7 mouse cellular contexts compared by ENCODE assay signal in genomic region chr15:98002113-98002990, GRCm38 (mm10). TPM values are rescaled to one million over a fixed set of nuclear protein-coding genes. Genes with fewer than 3 reads are reported as not detected.
DNase-seq lines count a peak whose midpoint lies in the region; ATAC-seq and TF ChIP-seq lines count a peak whose summit lies in the region.

No protein-coding gene starts in this region.

- DNase-seq in ES-E14 (ENCODE audit: low read depth, low spot score), result no peak
- DNase-seq in forelimb bud, embryonic 11.5 days (ENCODE audit: low read depth, low spot score), result peak; percentile 80
- DNase-seq in thymus, adult 18-20 months, result no peak
- DNase-seq in adrenal gland, adult (ENCODE audit: inconsistent age in 2 of 2, low spot score in 1 of 2), result no peak

- peak; percentile 60 for ATAC-seq in limb, embryonic 12.5 days (ENCODE audit: insufficient number of reproducible peaks, insufficient read depth, low FRiP score, low TSS enrichment, low read depth)
- no peak for ATAC-seq in stomach, embryonic 14.5 days (ENCODE audit: insufficient number of reproducible peaks, insufficient read depth, low FRiP score, low read depth)

- under 1% methylated on average over 40 of the region's 42 CpGs for WGBS in limb, embryonic 12.5 days
- whole genome bisulfite sequencing in stomach, embryonic 14.5 days, result under 1% methylated on average over 41 of the region's 42 CpGs

- H3K27ac ChIP-seq in ES-E14 (ENCODE audit: insufficient read depth, low read depth, low read length, poor library complexity, severe bottlenecking), result no peak overlapping the region
- H3K27ac ChIP-seq in limb, embryonic 12.5 days, result peak overlapping the region; percentile 97
- no peak overlapping the region for H3K27ac ChIP-seq in stomach, embryonic 14.5 days (ENCODE audit: low read length)

- H3K36me3 ChIP-seq in E14TG2a.4 (ENCODE audit: insufficient read depth, low read length) (no peaks in the 10 kb centered on the region), ES-E14 (ENCODE audit: control insufficient read depth, insufficient read depth, low read length, poor library complexity, severe bottlenecking) (no peaks in the 10 kb centered on the region)
- peaks cover 31% of the 10 kb centered on the region for H3K36me3 ChIP-seq in limb, embryonic 12.5 days
- H3K36me3 ChIP-seq in stomach, embryonic 14.5 days (ENCODE audit: control insufficient read depth, insufficient read depth, low read length), result no peaks in the 10 kb centered on the region

- H3K4me2 ChIP-seq in limb, embryonic 12.5 days, result peak overlapping the region; percentile 84
- H3K4me2 ChIP-seq in stomach, embryonic 14.5 days (replicated peaks; ENCODE audit: low read depth, low read length), result peak overlapping the region; percentile 76

- peaks cover 96% of the 10 kb centered on the region for H3K27me3 ChIP-seq in E14TG2a.4 (ENCODE audit: insufficient read depth, low read length)
- H3K27me3 ChIP-seq in limb, embryonic 12.5 days, result peaks cover 64% of the 10 kb centered on the region
- H3K27me3 ChIP-seq in stomach, embryonic 14.5 days (ENCODE audit: control insufficient read depth, insufficient read depth, low read length), result peaks cover 22% of the 10 kb centered on the region; the same call in 1 of the 2 replicates

- H3K4me3 ChIP-seq in E14TG2a.4 (replicated peaks; ENCODE audit: low read length), result peak overlapping the region; percentile 74
- peak overlapping the region; percentile 35 to 41 for H3K4me3 ChIP-seq in ES-E14 (ENCODE audit: insufficient read depth in 1 of 2, low read depth in 1 of 2, low read length in 2 of 2, poor library complexity in 1 of 2, severe bottlenecking in 1 of 2)
- peak overlapping the region; percentile 72 for H3K4me3 ChIP-seq in limb, embryonic 12.5 days (replicated peaks)
- H3K4me3 ChIP-seq in stomach, embryonic 14.5 days (ENCODE audit: low read depth, low read length), result peak overlapping the region; percentile 37

- H3K9ac ChIP-seq in ES-E14 (ENCODE audit: insufficient read depth, low read depth, low read length, poor library complexity, severe bottlenecking), result no peak overlapping the region
- peak overlapping the region; percentile 93 for H3K9ac ChIP-seq in limb, embryonic 12.5 days (replicated peaks)
- no peak overlapping the region for H3K9ac ChIP-seq in stomach, embryonic 14.5 days (replicated peaks; ENCODE audit: low read depth, low read length)

- H3K4me1 ChIP-seq in E14TG2a.4 (replicated peaks; ENCODE audit: low read depth, low read length) (peaks cover 74% of the 10 kb centered on the region), ES-E14 (ENCODE audit: control insufficient read depth in 2 of 2, insufficient read depth in 2 of 2, low read length in 2 of 2, poor library complexity in 1 of 2) (peaks cover 0 to 12% of the 10 kb centered on the region in 2 experiments; a peak in 3 of 4 replicates)
- H3K4me1 ChIP-seq in limb, embryonic 12.5 days (replicated peaks), result peaks cover 45% of the 10 kb centered on the region
- peaks cover 33% of the 10 kb centered on the region for H3K4me1 ChIP-seq in stomach, embryonic 14.5 days (ENCODE audit: control insufficient read depth, insufficient read depth, low read length)

- H3K9me3 ChIP-seq in E14TG2a.4 (ENCODE audit: low read length) (no peaks in the 10 kb centered on the region), ES-E14 (ENCODE audit: control insufficient read depth, insufficient read depth, low read depth, low read length) (no peaks in the 10 kb centered on the region)
- no peaks in the 10 kb centered on the region for H3K9me3 ChIP-seq in limb, embryonic 12.5 days
- H3K9me3 ChIP-seq in stomach, embryonic 14.5 days (ENCODE audit: control insufficient read depth, low read depth, low read length), result no peaks in the 10 kb centered on the region

- in situ Hi-C loops in ES-E14 (cut with MboI; ENCODE audit: low sequenced_read_pairs in 2 of 2, unreplicated experiment in 2 of 2), result no loop called here

- no peak for TF ChIP-seq CTCF in E14TG2a.4 (conservative IDR thresholded peaks at IDR 0.05; ENCODE audit: low read length)

TF ChIP-seq in ES-E14, 5 proteins besides CTCF, POLR2A, EP300 and RAD21:
- TF ChIP-seq CHD2 (IDR thresholded peaks at IDR 0.05; ENCODE audit: low read depth, low read length), result no peak
- no peak for TF ChIP-seq ZC3H11A (IDR thresholded peaks at IDR 0.05; ENCODE audit: borderline replicate concordance, low read depth, low read length)
- no peak for TF ChIP-seq MAFK (IDR thresholded peaks at IDR 0.05; ENCODE audit: insufficient read depth, low read depth, low read length)
- TF ChIP-seq HCFC1 (IDR thresholded peaks at IDR 0.05; ENCODE audit: borderline replicate concordance, insufficient read depth, low read length), result no peak
- no peak for TF ChIP-seq ZNF384 (IDR thresholded peaks at IDR 0.05; ENCODE audit: low read depth, low read length)

RNA-seq across cellular contexts. Expression of gene Col2a1, which starts 2.1 kb away (rescaled TPM):
- 9.5 and 10.9 TPM in 2 replicates for total RNA-seq in ES-E14 (2012; rRNA removed)
- polyA plus RNA-seq in limb, embryonic 12.5 days (2016; fragmentation: Nextera tagmentation; extraction: Ambion mirVana), result 431 and 545 TPM in 2 replicates
- 2.5 and 3.1 TPM in 2 replicates for polyA plus RNA-seq in stomach, embryonic 14.5 days (2014; fragmentation: Nextera tagmentation; extraction: Ambion mirVana)

RNA-seq across cellular contexts. Expression of gene Tmem106c, which starts 38.4 kb away (rescaled TPM):
- total RNA-seq in ES-E14 (2012; rRNA removed), result 20.2 TPM in 2 replicates
- 30.9 and 33.9 TPM in 2 replicates for polyA plus RNA-seq in limb, embryonic 12.5 days (2016; fragmentation: Nextera tagmentation; extraction: Ambion mirVana)
- 37.2 and 43.0 TPM in 2 replicates for polyA plus RNA-seq in stomach, embryonic 14.5 days (2014; fragmentation: Nextera tagmentation; extraction: Ambion mirVana)

Comparison
In these comparisons a context has a peak if more than half of its experiments do, and no peak if none do; other contexts are left out.
1. RNA of gene Col2a1, which starts 2.1 kb away (polyA plus RNA-seq): 431 to 545 TPM in limb, embryonic 12.5 days; 2.5 to 3.1 TPM in stomach, embryonic 14.5 days; every median in the first group is over 100 times any median in the second.
2. Peak in every context shown above with its lines, with median percentiles within 50 percentile points of each other: H3K4me3 ChIP-seq.